Mouse (Mus musculus): ENCODE measurements around the gene 4930438A08Rik.

GRCm38 (mm10) chr11:58323570-58324340, 49.2 kb downstream of the 4930438A08Rik start:
- TF ChIP-seq CTCF (IDR thresholded peaks at IDR 0.05; ENCODE audit: low read depth, low read length) (no peak), GATA1 (IDR thresholded peaks at IDR 0.05; ENCODE audit: borderline replicate concordance, low read length) (no peak), POLR2AphosphoS5 (IDR thresholded peaks at IDR 0.05; ENCODE audit: insufficient replicate concordance, low read depth, low read length) (no peak)
